Mouse (Mus musculus): ENCODE data around the gene Evpl. TPM values are rescaled to one million over a fixed set of nuclear protein-coding genes. Genes with fewer than 3 reads are reported as not detected.

The Evpl gene
- total RNA-seq, 2 experiments from 2014 or later, result 0.05 to 0.13 TPM

- DNase-seq, result no peak
These were observed 23.9 kb downstream of the Evpl start for GRCm38 (mm10) chr11:116213877-116214510.

GRCm38 (mm10) chr11:116212847-116213246, 25.0 kb downstream of the Evpl start:
- no peak for DNase-seq

DNA sequence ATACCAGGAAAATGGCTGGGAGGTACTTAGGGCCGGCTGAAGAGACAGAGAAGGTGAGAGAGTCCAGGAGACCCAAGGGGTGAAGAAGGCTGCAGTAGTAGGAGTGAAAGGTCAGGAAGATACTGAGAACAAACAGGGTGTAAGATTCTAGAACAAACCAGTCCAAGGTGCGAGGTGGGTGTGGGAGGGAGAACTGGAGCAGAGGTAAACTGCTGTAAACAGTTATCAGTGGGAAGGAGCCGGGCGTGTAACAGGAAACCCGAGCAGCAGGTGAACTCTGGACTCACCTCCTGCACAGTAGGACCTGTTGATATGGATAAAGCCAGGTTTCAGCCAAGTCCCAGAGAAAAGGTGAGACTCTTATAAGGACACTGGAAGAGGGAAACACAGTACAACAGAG, 27.2 kb downstream of the Evpl start:
- no peak for DNase-seq

- no peak for DNase-seq
These were observed 28.6 kb downstream of the Evpl start for GRCm38 (mm10) chr11:116209257-116209656.

DNA sequence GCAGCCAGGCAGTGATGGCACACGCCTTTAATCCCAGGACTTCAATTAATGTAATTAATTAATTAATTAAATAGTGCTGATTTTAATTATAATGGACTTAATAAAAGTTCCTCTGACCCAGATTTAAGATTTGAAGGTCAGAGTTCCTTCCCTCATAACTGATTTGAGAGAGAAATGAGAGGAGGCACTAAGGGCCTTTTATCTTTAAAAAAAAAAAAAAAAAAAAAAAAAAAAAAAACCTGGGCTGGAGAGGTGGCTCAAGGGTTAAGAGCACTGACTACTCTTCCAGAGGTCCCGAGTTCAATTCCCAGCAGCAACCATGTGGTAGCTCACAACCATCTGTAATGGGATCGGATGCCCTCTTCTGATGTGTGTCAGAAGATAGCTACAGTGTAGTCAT, 29.2 kb downstream of the Evpl start:
- no peak for DNase-seq

DNA sequence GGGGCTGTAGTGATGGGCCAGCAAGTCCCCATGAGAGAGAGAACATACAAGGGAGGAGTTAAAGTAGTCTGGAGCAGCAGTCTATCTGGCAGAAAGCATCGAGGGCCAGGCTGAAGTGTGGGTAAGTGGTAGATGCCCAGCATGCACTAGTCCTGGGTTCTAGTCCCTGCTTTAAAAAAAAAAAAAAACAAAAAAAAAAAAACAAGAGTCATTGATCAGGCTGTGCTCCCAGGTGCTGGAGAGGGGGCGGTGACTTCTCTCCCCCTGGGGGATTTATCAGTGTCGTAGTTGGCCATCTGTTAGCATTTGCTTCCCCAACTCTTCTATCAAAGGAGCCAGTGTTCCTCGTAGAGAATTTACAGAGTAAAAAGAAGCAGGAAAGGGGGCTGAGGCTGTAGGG, 31.2 kb downstream of the Evpl start:
- DNase-seq, result no peak

DNA sequence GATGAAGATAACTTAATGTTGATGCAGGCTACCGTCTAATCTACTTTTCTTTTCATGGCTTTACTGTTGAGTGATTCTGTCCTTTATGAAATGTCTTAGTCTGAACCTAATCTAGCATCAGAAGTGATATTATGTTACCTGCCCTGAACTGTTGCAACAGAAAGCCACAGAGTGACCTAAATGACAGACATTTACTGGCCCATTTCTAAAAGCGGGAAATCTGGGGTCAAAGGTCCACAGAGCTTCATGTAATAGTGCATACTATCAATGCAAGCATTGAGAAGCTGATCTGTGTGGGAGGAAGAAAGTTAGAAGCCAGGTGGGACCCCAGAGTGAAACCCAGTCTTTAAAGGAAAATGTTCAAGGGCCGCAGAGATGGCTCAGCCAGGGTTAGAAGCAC, 34.7 kb downstream of the Evpl start:
- no peak for DNase-seq

DNA sequence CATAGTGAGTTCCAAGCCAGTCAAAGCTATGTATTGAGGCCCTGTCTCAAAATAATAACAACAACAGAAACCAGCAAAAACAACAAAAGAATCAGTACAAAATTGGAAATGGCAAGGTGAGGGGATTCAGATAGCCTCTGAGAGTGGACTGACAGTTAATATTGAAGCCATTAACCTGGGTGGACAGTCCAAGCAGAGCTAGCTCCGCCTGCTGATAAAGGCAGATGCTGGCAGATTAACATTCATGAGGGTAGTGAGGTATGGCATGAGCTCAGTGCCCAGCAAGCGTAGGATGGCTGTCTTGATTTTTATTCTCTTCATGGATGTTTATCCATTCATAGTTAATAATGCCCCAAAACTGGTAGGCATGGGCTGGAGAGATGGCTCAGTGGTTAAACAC, 36.7 kb downstream of the Evpl start:
- DNase-seq, result no peak

DNA sequence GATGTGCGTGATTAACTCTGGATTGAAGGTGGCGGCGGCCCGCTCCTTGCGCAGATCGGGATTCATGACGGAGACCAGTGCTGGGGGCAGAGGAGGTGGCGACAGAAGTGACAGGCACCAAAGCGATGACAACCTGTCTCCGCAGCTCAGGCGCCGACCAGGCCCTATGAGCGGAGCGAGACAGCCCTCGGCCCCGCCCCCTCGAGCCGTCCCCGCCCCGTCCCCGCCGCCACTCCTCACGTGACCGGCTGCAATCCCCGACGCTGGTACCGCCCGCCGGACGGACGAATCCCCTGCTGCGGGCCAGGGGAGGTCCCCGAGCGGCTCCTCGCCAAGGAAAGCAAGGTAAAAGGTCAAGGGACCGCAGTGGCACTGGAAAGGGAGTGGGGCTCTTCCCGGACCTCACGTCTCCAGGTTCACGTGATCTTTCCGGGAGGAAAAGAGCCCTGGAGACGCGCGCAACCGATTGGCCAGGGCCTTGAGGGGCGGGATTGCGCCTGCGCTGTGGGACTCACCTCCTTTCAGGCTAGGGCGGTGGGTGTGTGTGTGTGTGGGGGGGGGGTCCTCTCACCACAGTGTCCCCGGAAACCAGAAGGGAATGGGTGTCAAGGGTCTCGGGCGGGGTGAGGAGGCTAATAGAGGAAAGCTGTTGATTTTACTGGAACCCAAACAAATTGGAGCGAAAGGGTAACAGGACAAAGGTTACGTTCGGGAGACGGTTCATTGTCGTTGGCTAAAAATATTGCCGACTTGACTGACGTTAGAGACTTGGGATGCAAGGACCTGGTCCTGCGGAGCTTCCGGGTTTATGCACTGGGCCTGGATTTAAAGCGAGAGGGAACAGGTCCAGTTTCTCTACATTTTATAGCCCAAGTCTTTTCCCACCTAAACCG, 39.0 kb downstream of the Evpl start, which contains the start of the genes Ten1 and Acox1:
Gene Ten1, plus strand, starts transcription at position 217 of the 893 bp plus-strand sequence.
Gene Acox1, minus strand, starts transcription at position 407 of the 893 bp plus-strand sequence.
- peak; percentile 96 for DNase-seq

DNA sequence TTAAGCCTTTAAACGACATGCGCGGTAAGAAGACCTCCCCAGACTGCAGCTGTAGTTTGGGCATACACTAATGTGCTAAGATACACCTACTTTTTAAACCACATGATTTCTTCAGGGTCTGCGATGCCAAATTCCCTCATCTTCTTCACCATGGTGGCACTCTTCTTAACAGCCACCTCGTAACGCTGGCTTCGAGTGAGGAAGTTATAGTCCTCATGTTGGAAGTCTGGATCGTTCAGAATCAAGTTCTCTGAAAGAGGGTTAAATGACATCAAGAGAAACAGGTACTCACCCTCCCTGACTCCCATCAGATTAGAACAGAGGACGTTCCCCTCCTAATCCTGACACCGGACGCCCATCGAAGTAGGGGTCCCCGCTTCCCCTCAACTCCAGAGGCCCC, 39.7 kb downstream of the Evpl start:
- no peak for DNase-seq

- DNase-seq, result no peak
These were observed 40.3 kb downstream of the Evpl start for GRCm38 (mm10) chr11:116197584-116197906.

GRCm38 (mm10) chr11:116196866-116197583, 40.9 kb downstream of the Evpl start:
- no peak for DNase-seq

DNA sequence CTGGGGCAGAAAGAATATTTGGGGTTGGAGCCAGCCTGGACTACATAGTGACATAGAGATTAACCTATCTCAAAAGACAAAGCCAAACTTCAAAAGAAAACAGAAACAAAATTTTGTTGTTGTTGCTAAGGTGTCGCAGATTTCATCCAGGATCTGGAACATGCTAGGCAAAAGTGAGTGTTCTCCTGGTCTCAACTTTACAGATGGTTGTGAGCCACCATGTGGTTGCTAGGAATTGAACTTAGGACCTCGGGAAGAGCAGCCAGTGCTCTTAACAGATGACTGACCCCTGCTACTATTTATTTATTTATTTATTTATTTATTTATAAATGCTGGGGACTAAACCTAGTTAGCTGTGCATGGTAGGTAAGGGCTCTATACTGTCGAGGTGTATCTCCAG, 41.5 kb downstream of the Evpl start:
- no peak for DNase-seq

DNA sequence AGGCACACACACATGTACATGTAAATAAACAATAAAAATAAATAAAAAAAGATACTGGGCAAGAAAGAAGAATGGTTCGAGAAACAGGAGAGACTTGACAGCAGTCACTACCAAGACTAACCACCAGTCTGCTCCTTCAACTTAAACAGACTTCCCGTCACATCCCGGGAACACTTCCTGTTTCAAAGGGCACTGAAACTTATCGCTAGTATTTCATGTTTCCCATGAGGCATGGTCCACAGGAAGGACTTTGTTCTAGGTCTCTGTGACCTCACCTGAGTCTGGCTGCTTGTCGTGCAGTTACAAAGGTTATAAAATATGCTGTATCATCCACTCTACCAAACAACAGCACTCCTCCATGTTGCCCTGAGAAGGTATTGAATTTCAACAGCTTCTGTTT, 42.6 kb downstream of the Evpl start:
- DNase-seq, result no peak

- no peak for DNase-seq
These were observed 43.3 kb downstream of the Evpl start for GRCm38 (mm10) chr11:116194619-116195018.

DNA sequence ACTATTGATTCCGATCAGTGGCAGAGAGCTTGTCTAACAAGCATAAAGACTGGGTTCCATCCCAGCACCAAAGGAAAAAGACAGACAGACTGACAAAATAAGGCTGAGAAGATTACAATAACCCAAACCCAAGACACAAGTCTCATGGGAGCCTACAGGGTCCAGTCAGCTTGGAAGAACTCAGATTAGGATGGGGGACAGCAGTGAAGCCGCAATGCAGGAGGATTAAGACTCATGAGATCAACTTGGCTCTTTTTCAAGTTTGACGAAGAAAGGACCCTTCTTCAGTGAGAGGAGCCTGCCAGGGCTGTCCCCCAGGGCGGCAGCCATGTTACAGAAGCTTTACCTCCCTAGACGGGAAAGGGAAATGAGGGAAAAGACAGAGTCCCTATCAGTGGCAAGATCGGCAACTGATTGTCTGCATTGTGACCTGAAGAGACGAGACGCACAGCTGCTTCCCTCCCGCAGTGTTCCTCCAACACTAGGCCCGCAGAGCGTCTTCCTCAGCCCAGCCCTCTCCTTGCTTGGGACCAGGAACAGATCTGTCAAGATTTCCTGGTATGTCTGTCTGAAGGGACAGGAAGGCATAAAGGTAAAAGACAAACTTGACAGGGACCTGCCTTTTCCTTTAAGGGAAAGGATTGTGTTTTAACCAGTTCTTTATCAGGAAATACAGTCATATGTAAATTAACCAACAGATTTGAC, 50.5 kb downstream of the Evpl start:
- no peak for DNase-seq

- no peak for DNase-seq
These were observed 51.5 kb downstream of the Evpl start for GRCm38 (mm10) chr11:116186360-116186759.

DNA sequence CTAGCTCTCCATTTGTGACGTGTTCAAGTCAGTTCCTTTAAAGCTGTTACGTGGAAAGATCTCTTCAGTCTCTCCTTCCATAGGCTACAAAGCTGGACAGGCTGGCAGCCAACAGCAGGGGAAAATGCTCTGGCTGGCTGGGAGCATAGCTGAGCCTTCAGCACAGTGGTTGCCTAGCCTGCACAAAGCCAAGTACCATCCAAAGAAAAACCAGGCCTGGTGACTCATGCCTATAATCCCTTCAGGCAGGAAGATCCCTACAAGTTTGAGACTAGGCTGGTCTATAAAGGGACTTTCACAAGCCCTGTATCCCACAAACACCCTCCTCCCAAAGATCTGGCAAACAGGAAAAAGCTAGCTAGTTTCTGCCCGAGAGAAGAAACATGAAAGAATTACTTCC, 52.0 kb downstream of the Evpl start:
- DNase-seq, result no peak

DNA sequence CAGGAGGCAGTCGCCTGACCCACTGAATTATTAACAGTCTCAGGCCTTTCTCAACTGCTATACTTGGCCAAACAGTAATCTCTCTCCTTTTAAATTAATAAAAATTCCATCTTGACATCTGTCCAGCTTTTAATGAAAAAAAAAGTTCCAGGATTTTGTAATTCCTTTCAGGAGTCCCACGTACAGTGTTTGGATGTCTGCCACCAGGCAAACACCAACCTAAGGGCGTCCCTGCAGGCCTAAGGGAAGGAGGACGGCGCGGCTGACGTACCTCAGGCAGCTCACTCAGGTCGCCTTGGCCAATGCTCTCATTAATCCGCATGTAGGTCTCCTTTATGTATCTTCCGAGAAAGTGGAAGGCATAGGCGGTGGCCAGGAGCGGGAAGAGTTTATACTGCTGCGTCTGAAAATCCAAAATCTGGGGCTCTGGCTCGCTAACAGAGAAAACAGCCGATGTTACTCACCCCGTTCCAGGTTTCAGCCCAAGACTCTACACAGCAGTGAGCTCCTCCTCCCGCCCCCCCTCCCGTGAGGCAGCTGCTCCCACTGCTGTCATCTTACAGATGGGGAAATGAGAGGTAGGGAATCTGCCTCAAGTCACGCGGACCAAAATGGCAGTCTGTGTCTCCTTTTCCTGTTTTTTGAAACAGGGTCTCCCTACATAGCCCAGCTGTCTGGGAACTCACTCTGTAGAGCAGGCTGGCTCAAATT, 59.3 kb downstream of the Evpl start:
- DNase-seq, result no peak

- no peak for DNase-seq
These were observed 61.9 kb downstream of the Evpl start for GRCm38 (mm10) chr11:116176010-116176409.

DNA sequence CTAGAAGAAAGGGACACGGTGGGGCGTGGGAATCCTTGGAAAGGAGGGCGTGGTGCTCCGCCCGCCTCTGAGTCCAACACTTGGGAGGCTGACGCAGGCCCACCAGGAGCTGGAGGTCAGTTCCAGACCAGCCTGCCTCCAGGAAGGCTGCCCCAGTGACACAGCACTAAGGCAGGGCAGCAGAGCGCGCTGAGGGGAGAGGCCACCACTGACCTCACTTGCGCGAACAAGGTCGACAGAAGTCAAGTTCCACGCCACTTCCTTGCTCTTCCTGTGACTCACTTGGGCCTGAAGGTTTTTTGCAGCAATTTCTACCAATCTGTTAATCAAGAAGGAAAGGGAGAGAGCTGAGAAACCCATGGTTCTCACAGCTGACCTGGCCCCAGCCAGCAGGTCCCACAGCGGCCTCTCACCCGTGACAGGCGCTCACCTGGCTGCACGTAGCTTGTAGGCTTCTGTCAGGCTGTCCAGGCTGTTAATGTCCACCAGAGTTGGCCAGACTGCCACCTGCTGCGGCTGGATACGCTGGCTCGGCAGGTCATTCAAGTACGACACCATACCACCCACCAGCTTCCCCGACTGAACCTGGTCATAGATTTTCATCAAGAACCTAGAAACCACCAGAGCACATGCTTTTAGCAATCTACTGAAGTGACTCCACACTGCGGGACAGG, 63.0 kb downstream of the Evpl start:
- DNase-seq, result no peak

Measured in gastrocnemius, postnatal 25 days (tissue).